8 mouse cellular contexts compared by ENCODE assay signal in genomic region chr11:19919785-19920671, GRCm38 (mm10). TPM values are rescaled to one million over a fixed set of nuclear protein-coding genes. Genes with fewer than 3 reads are reported as not detected.
A peak's percentile ranks its signal among the peaks of the same experiment; 100 is the strongest.
DNase-seq lines count a peak whose midpoint lies in the region; ATAC-seq lines count a peak whose summit lies in the region.

No protein-coding gene starts in this region.

- H3K4me3 ChIP-seq in hindbrain, embryonic 14.5 days (replicated peaks; ENCODE audit: low read length): peak overlapping the region; percentile 52

- H3K4me1 ChIP-seq in hindbrain, embryonic 14.5 days (replicated peaks; ENCODE audit: control insufficient read depth, insufficient read depth, low read length): peaks cover 12% of the 10 kb centered on the region; the same call in 1 of the 2 replicates

- peak overlapping the region; percentile 67 for H3K9ac ChIP-seq in hindbrain, embryonic 14.5 days

- WGBS in hindbrain, embryonic 14.5 days: under 1% methylated on average over 70 of the region's 70 CpGs

- DNase-seq in T-cell, adult 2 months (ENCODE audit: low spot score): peak; percentile 83
- peak; percentile 89 to 91 for DNase-seq in cerebellum, postnatal 25 days
- DNase-seq in frontal cortex, postnatal 36 days (ENCODE audit: low spot score in 2 of 2): peak; percentile 82
- DNase-seq in hindbrain, embryonic 14.5 days (ENCODE audit: low spot score): peak; percentile 77
- peak; percentile 79 to 86 for DNase-seq in left cerebral cortex, adult 18-20 months (ENCODE audit: low spot score in 2 of 2)
- DNase-seq in lung, postnatal 4 days: peak; percentile 90 to 93
- DNase-seq in retina, postnatal 1 day: peak; percentile 89
- DNase-seq in thymus, postnatal 4 days: peak; percentile 91

- H3K27me3 ChIP-seq in hindbrain, embryonic 14.5 days (ENCODE audit: control insufficient read depth, insufficient read depth, low read length): 0 out of 2 replicates have a peak, but pooled peaks cover 6% of the 10 kb centered on the region

- H3K27ac ChIP-seq in hindbrain, embryonic 14.5 days: peak overlapping the region; percentile 86

- H3K4me2 ChIP-seq in hindbrain, embryonic 14.5 days (replicated peaks): peak overlapping the region; percentile 88

- H3K36me3 ChIP-seq in hindbrain, embryonic 14.5 days (replicated peaks; ENCODE audit: control insufficient read depth, insufficient read depth): no peaks in the 10 kb centered on the region

- H3K9me3 ChIP-seq in hindbrain, embryonic 14.5 days (ENCODE audit: control insufficient read depth, low read length): no peaks in the 10 kb centered on the region

- ATAC-seq in hindbrain, embryonic 14.5 days (ENCODE audit: low FRiP score): peak; percentile 73

RNA-seq across cellular contexts. Expression of gene Spred2, which starts 4.1 kb away (rescaled TPM):
- polyA plus RNA-seq in hindbrain, embryonic 14.5 days (2014; fragmentation: Nextera tagmentation; extraction: Ambion mirVana): 6.4 and 8.0 TPM in 2 replicates
- total RNA-seq in left cerebral cortex, adult 18-20 months (2021): 100 to 1,000 TPM in 1 of 2 experiments, 10 to 100 TPM in 1; 99.8 to 122 TPM

Comparison
In these comparisons a context has a peak if more than half of its experiments do, and no peak if none do; other contexts are left out.
1. Peak in every context shown above with its lines: DNase-seq, ATAC-seq, H3K4me3 ChIP-seq and H3K27ac ChIP-seq.